Mouse (Mus musculus) hindbrain, embryonic 16.5 days (tissue): ENCODE results near the gene Cebpz. TPM values are rescaled to one million over a fixed set of nuclear protein-coding genes. Genes with fewer than 3 reads are reported as not detected.
A peak's percentile ranks its signal among the peaks of the same experiment; 100 is the strongest.

Source experiments
- ATAC-seq: fragments of 200-750 bp; cut with Nextera tagmentation; 2 replicates; pipeline ENCODE4 v1.8.0; 2017; ENCODE audit warnings: moderate TSS enrichment, moderate library complexity
- H3K27ac ChIP-seq: fragments of 300-500 bp; sonication (generic); 2 replicates; pipeline ENCODE4 v1.5.1; 2014; ENCODE audit warnings: low read depth, mild to moderate bottlenecking, control low read depth, low read length, moderate library complexity
- H3K27me3 ChIP-seq: fragments of 300-500 bp; sonication (generic); replicated peaks from 2 replicates; pipeline ENCODE4 v1.6.1; 2014; ENCODE audit warnings: low read length; ENCODE audit not compliant: control insufficient read depth, insufficient read depth
- H3K36me3 ChIP-seq: fragments of 300-500 bp; sonication (generic); 2 replicates; pipeline ENCODE4 v1.6.1; 2014; ENCODE audit warnings: mild to moderate bottlenecking, low read length, moderate library complexity, mixed read lengths; ENCODE audit not compliant: control insufficient read depth, insufficient read depth
- H3K4me1 ChIP-seq: fragments of 300-500 bp; sonication (generic); 2 replicates; pipeline ENCODE4 v1.6.1; 2014; ENCODE audit warnings: low read depth, low read length; ENCODE audit not compliant: control insufficient read depth, insufficient read depth
- H3K4me2 ChIP-seq: fragments of 300-500 bp; sonication (generic); 2 replicates; pipeline ENCODE4 v1.6.1; 2014; ENCODE audit warnings: mild to moderate bottlenecking, low read length, control low read depth, moderate library complexity
- H3K4me3 ChIP-seq: fragments of 300-500 bp; sonication (generic); 2 replicates; pipeline ENCODE4 v1.5.1; 2014; ENCODE audit warnings: mild to moderate bottlenecking, low read length, control low read depth, moderate library complexity
- H3K9ac ChIP-seq: fragments of 300-500 bp; sonication (generic); 2 replicates; pipeline ENCODE4 v1.6.1; 2014; ENCODE audit warnings: low read depth, mild to moderate bottlenecking, control low read depth, low read length, moderate library complexity
- H3K9me3 ChIP-seq: fragments of 300-500 bp; sonication (generic); 2 replicates; pipeline ENCODE4 v1.6.1; 2014; ENCODE audit warnings: mild to moderate bottlenecking, low read length, moderate library complexity; ENCODE audit not compliant: control insufficient read depth
- WGBS: fragments of 180-500 bp; shearing (Covaris S2); extraction: QIAGEN DNeasy Blood & Tissue Kit; methylation state at CpG from one replicate; pipeline ENCODE4 v1.1.7; 2014; 5-methylcytosine and 5-hydroxymethylcytosine counted together
- polyA plus RNA-seq: library from polyadenylated mRNA; unstranded; fragments of >200 nt; fragmentation: Nextera tagmentation; extraction: Ambion mirVana; gene quantifications from 2 replicates; pipeline ENCODE4 v1.2.1, GENCODE M21; 2015

Gene Cebpz
- polyA plus RNA-seq, 1 experiment from 2014 or later: 29.7 TPM

DNA sequence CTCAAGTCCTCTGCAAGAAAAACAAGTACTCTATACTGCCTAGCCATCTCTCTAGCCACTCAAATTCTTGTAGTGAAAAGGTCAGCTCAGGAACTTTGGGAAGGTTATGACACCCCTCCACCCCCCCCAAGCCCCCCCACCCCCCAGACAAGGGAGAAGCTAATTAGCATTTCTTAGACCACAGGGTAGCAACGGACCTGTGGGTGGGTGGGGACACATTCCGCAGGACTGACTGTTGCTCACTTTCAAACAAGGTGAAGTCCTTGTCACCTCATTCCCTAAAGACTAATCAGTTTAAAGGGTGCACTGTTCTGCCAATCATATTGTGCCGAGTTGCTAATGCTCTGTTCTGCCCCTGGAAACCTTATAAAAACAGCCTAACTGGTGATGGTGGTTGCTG, 22.9 kb downstream of the Cebpz start:
- WGBS: 67% methylated on average over 3 of the region's 3 CpGs
- Histone ChIP-seq H3K27ac (no peak overlapping the region), H3K4me3 (no peak overlapping the region), H3K36me3 (peaks cover 6% of the 10 kb centered on the region; the same call in 1 of the 2 replicates), H3K4me1 (peaks cover 12% of the 10 kb centered on the region), H3K9ac (no peak overlapping the region), H3K27me3 (no peaks in the 10 kb centered on the region), H3K4me2 (no peak overlapping the region), H3K9me3 (no peaks in the 10 kb centered on the region)
- no peak for ATAC-seq

- Histone ChIP-seq H3K27me3 (no peaks in the 10 kb centered on the region), H3K27ac (peak overlapping the region; percentile 36; the same call in 1 of the 2 replicates), H3K9ac (peak overlapping the region; percentile 50; the same call in 1 of the 2 replicates), H3K9me3 (no peaks in the 10 kb centered on the region), H3K4me2 (peak overlapping the region; percentile 55), H3K4me3 (peak overlapping the region; percentile 44), H3K4me1 (peaks cover 12% of the 10 kb centered on the region), H3K36me3 (no peaks in the 10 kb centered on the region)
- ATAC-seq: peak; percentile 74
- 23% methylated on average over 6 of the region's 6 CpGs for WGBS
Measured at GRCm38 (mm10) chr17:78912861-78913281, 24.0 kb downstream of the Cebpz start.

GRCm38 (mm10) chr17:78909374-78909773, 27.5 kb downstream of the Cebpz start:
- Histone ChIP-seq H3K36me3 (no peaks in the 10 kb centered on the region), H3K4me2 (no peak overlapping the region), H3K27me3 (no peaks in the 10 kb centered on the region), H3K27ac (no peak overlapping the region), H3K9me3 (no peaks in the 10 kb centered on the region), H3K4me3 (no peak overlapping the region), H3K9ac (no peak overlapping the region), H3K4me1 (no peaks in the 10 kb centered on the region)
- 67% methylated on average over 2 of the region's 2 CpGs for WGBS
- ATAC-seq: no peak

GRCm38 (mm10) chr17:78906892-78907291, 30.0 kb downstream of the Cebpz start, which contains the start of gene Sult6b1:
Sult6b1 (minus strand) TSS chr17:78906992.
- Histone ChIP-seq H3K4me1 (no peaks in the 10 kb centered on the region), H3K4me2 (no peak within 1 kb of the TSS), H3K9ac (no peak within 1 kb of the TSS), H3K4me3 (no peak within 1 kb of the TSS), H3K36me3 (no peaks in the 10 kb centered on the region), H3K27me3 (no peaks in the 10 kb centered on the region), H3K27ac (no peak within 1 kb of the TSS), H3K9me3 (no peaks in the 10 kb centered on the region)
- whole genome bisulfite sequencing: 88% methylated on average over 5 of the region's 5 CpGs
- ATAC-seq: no peak

GRCm38 (mm10) chr17:78903158-78903557, 33.7 kb downstream of the Cebpz start:
- Histone ChIP-seq H3K36me3 (no peaks in the 10 kb centered on the region), H3K4me3 (no peak overlapping the region), H3K4me1 (no peaks in the 10 kb centered on the region), H3K27me3 (no peaks in the 10 kb centered on the region), H3K9me3 (no peaks in the 10 kb centered on the region), H3K4me2 (no peak overlapping the region), H3K27ac (no peak overlapping the region), H3K9ac (no peak overlapping the region)
- ATAC-seq: no peak
- WGBS: 96% methylated on average over 2 of the region's 2 CpGs

DNA sequence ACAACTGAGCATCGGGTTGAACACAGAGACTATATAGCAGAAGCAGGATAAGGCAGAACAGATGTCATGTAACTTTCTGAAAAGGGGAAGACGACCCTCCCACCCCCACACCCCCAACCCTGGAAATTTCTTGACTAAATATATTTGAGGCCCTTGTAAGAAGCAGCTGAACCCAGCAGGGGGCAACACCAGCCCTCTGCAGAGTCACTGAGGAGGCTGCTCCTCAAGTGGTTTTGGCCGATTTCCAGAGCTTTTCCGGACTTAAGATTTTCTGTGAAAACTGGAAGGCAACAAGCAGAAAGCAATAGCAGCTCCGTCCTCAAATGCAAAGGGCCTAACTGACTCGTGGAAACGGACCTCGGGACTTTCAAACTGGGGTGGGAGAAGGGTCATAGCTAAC, 41.5 kb downstream of the Cebpz start:
- H3K9me3 ChIP-seq: no peaks in the 10 kb centered on the region
- peak overlapping the region; percentile 31 for H3K4me2 ChIP-seq
- no peak overlapping the region for H3K9ac ChIP-seq
- H3K27me3 ChIP-seq: no peaks in the 10 kb centered on the region
- WGBS: 36% methylated on average over 8 of the region's 8 CpGs
- H3K36me3 ChIP-seq: no peaks in the 10 kb centered on the region
- no peaks in the 10 kb centered on the region for H3K4me1 ChIP-seq
- H3K27ac ChIP-seq: no peak overlapping the region
- no peak for ATAC-seq
- no peak overlapping the region for H3K4me3 ChIP-seq

- Histone ChIP-seq H3K4me2 (no peak overlapping the region), H3K27ac (no peak overlapping the region), H3K4me3 (no peak overlapping the region), H3K9ac (no peak overlapping the region), H3K4me1 (no peaks in the 10 kb centered on the region), H3K36me3 (no peaks in the 10 kb centered on the region), H3K9me3 (no peaks in the 10 kb centered on the region), H3K27me3 (no peaks in the 10 kb centered on the region)
- WGBS: 88% methylated on average over 7 of the region's 7 CpGs
- no peak for ATAC-seq
Measured at GRCm38 (mm10) chr17:78894991-78895390, 41.9 kb downstream of the Cebpz start.

GRCm38 (mm10) chr17:78891020-78891419, 45.8 kb downstream of the Cebpz start:
- 89% methylated on average over 9 of the region's 9 CpGs for WGBS
- Histone ChIP-seq H3K4me2 (no peak overlapping the region), H3K9me3 (no peaks in the 10 kb centered on the region), H3K27me3 (no peaks in the 10 kb centered on the region), H3K36me3 (no peaks in the 10 kb centered on the region), H3K27ac (no peak overlapping the region), H3K4me1 (no peaks in the 10 kb centered on the region), H3K9ac (no peak overlapping the region), H3K4me3 (no peak overlapping the region)
- no peak for ATAC-seq

DNA sequence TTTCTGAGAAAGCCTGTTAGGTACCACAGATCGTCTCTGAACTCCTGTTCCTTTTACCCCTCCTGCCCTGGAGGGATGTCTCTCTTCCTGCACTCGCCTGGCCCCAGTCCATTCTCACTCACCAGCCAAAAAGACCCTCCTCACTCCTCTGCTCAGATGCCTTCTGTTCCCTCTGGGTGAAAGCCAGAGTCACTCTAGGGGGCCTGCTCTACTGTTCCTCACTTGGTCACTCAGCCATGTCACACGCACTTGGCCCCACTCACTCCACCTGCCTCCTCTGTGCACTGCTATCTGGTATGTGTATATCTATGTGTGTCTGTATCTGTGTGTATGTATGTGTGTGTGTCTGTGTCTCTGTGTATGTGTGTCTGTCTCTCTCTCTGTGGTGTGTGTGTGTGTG, 47.7 kb downstream of the Cebpz start:
- no peak overlapping the region for H3K4me3 ChIP-seq
- peak; percentile 93 for ATAC-seq
- WGBS: 36% methylated on average over 3 of the region's 3 CpGs
- no peaks in the 10 kb centered on the region for H3K36me3 ChIP-seq
- H3K4me1 ChIP-seq: no peaks in the 10 kb centered on the region
- no peak overlapping the region for H3K27ac ChIP-seq
- no peak overlapping the region for H3K4me2 ChIP-seq
- H3K9me3 ChIP-seq: no peaks in the 10 kb centered on the region
- H3K27me3 ChIP-seq: no peaks in the 10 kb centered on the region
- H3K9ac ChIP-seq: no peak overlapping the region

- H3K27ac ChIP-seq: no peak overlapping the region
- H3K4me2 ChIP-seq: no peak overlapping the region
- no peaks in the 10 kb centered on the region for H3K9me3 ChIP-seq
- H3K4me1 ChIP-seq: no peaks in the 10 kb centered on the region
- no peak overlapping the region for H3K9ac ChIP-seq
- ATAC-seq: no peak
- H3K36me3 ChIP-seq: no peaks in the 10 kb centered on the region
- 82% methylated on average over 4 of the region's 4 CpGs for WGBS
- H3K27me3 ChIP-seq: no peaks in the 10 kb centered on the region
- H3K4me3 ChIP-seq: no peak overlapping the region
Measured at GRCm38 (mm10) chr17:78888554-78888953, 48.3 kb downstream of the Cebpz start.
